Mouse (Mus musculus) lung, postnatal 0 days (tissue): ENCODE results near the gene Dtx2. TPM values are rescaled to one million over a fixed set of nuclear protein-coding genes. Genes with fewer than 3 reads are reported as not detected.
A peak's percentile ranks its signal among the peaks of the same experiment; 100 is the strongest.

Experiments
- ATAC-seq: fragments of 200-750 bp; cut with Nextera tagmentation; 2 replicates; pipeline ENCODE4 v1.8.0; 2017; ENCODE audit warnings: moderate library complexity
- DNase-seq: peaks from one replicate; pipeline ENCODE4 v3.0.0-alpha.2; 2016; ENCODE audit warnings: low spot score
- H3K27ac ChIP-seq: fragments of 300-500 bp; sonication (generic); 2 replicates; pipeline ENCODE4 v1.5.1; 2014; ENCODE audit warnings: antibody characterized with exemption, mild to moderate bottlenecking, low read length, mixed read lengths
- H3K27me3 ChIP-seq: fragments of 300-500 bp; sonication (generic); replicated peaks from 2 replicates; pipeline ENCODE4 v1.6.1; 2014; ENCODE audit warnings: low read length, mixed read lengths; ENCODE audit not compliant: insufficient read depth
- H3K36me3 ChIP-seq: fragments of 300-500 bp; sonication (generic); 2 replicates; pipeline ENCODE4 v1.6.1; 2014; ENCODE audit warnings: low read length, mixed read lengths; ENCODE audit not compliant: insufficient read depth
- H3K4me1 ChIP-seq: fragments of 300-500 bp; sonication (generic); 2 replicates; pipeline ENCODE4 v1.6.1; 2014; ENCODE audit warnings: antibody characterized with exemption, low read depth, low read length, mixed read lengths; ENCODE audit not compliant: insufficient read depth
- H3K4me2 ChIP-seq: fragments of 300-500 bp; sonication (generic); replicated peaks from 2 replicates; pipeline ENCODE4 v1.6.1; 2014; ENCODE audit warnings: low read depth, mild to moderate bottlenecking, low read length, moderate library complexity, mixed read lengths
- H3K4me3 ChIP-seq: fragments of 300-500 bp; sonication (generic); 2 replicates; pipeline ENCODE4 v1.5.1; 2014; ENCODE audit warnings: low read depth, low read length
- H3K9ac ChIP-seq: fragments of 300-500 bp; sonication (generic); replicated peaks from 2 replicates; pipeline ENCODE4 v1.6.1; 2014; ENCODE audit warnings: low read depth, mild to moderate bottlenecking
- H3K9me3 ChIP-seq: fragments of 300-500 bp; sonication (generic); 2 replicates; pipeline ENCODE4 v1.6.1; 2016; ENCODE audit warnings: low read length, mixed read lengths
- CTCF ChIP-seq: IDR thresholded peaks from 2 replicates; pipeline ENCODE4 v1.5.1; 2016; ENCODE audit warnings: antibody characterized with exemption, mild to moderate bottlenecking
- EP300 ChIP-seq: IDR thresholded peaks from 2 replicates; pipeline ENCODE4 v1.6.1; 2016; ENCODE audit warnings: antibody characterized with exemption, mild to moderate bottlenecking, control low read depth
- WGBS: fragments of 180-500 bp; shearing (Covaris S2); extraction: QIAGEN DNeasy Blood & Tissue Kit; methylation state at CpG from one replicate; pipeline ENCODE4 v1.1.7; 2014; 5-methylcytosine and 5-hydroxymethylcytosine counted together
- polyA plus RNA-seq: library from polyadenylated mRNA; unstranded; fragments of >200 nt; fragmentation: Nextera tagmentation; extraction: Ambion mirVana; gene quantifications from 2 replicates; pipeline ENCODE4 v1.2.1, GENCODE M21; 2015

The Dtx2 gene
- polyA plus RNA-seq, 1 experiment from 2014 or later = 21.6 TPM

GRCm38 (mm10) chr5:136051231-136052085 lies 56.9 kb downstream of the Dtx2 start:
- H3K27ac ChIP-seq = peak overlapping the region; percentile 81
- no peak overlapping the region for H3K4me2 ChIP-seq
- no peaks in the 10 kb centered on the region for H3K4me1 ChIP-seq
- H3K9me3 ChIP-seq = no peaks in the 10 kb centered on the region
- 7% methylated on average over 10 of the region's 10 CpGs for WGBS
- H3K27me3 ChIP-seq = no peaks in the 10 kb centered on the region
- H3K9ac ChIP-seq = no peak overlapping the region
- DNase-seq (peak; percentile 90), ATAC-seq (peak; percentile 87)
- no peaks in the 10 kb centered on the region for H3K36me3 ChIP-seq
- TF ChIP-seq CTCF (no peak), EP300 (peak; percentile 74; the same call in 1 of the 2 replicates)
- no peak overlapping the region for H3K4me3 ChIP-seq

- H3K27me3 ChIP-seq = no peaks in the 10 kb centered on the region
- no peak overlapping the region for H3K4me3 ChIP-seq
- TF ChIP-seq CTCF (no peak), EP300 (peak; percentile 86)
- no peak overlapping the region for H3K9ac ChIP-seq
- H3K4me1 ChIP-seq = no peaks in the 10 kb centered on the region
- no peaks in the 10 kb centered on the region for H3K36me3 ChIP-seq
- WGBS = 72% methylated on average over 8 of the region's 8 CpGs
- DNase-seq (peak; percentile 91), ATAC-seq (peak; percentile 82)
- peak overlapping the region; percentile 77 for H3K27ac ChIP-seq
- H3K9me3 ChIP-seq = no peaks in the 10 kb centered on the region
- H3K4me2 ChIP-seq = no peak overlapping the region
Observed at GRCm38 (mm10) chr5:136052861-136053655, 58.5 kb downstream of the Dtx2 start.

GRCm38 (mm10) chr5:136054301-136055077 lies 59.9 kb downstream of the Dtx2 start, which contains the start of gene Upk3bl:
Gene Upk3bl, plus strand, starts transcription at chr5:136054492.
- H3K27me3 ChIP-seq = no peaks in the 10 kb centered on the region
- H3K36me3 ChIP-seq = no peaks in the 10 kb centered on the region
- H3K4me1 ChIP-seq = no peaks in the 10 kb centered on the region
- DNase-seq (peak; percentile 39), ATAC-seq (peak; percentile 20)
- no peak within 1 kb of the TSS for H3K4me2 ChIP-seq
- H3K9ac ChIP-seq = no peak within 1 kb of the TSS
- peak; percentile 72 for TF ChIP-seq EP300
- TF ChIP-seq CTCF = no peak
- 63% methylated on average over 11 of the region's 11 CpGs for WGBS
- H3K4me3 ChIP-seq = no peak within 1 kb of the TSS
- H3K27ac ChIP-seq = peak within 1 kb of the TSS; percentile 77
- no peaks in the 10 kb centered on the region for H3K9me3 ChIP-seq

- H3K4me2 ChIP-seq = no peak overlapping the region
- WGBS = 32% methylated on average over 4 of the region's 4 CpGs
- ATAC-seq (no peak), DNase-seq (no peak)
- H3K9ac ChIP-seq = no peak overlapping the region
- no peak overlapping the region for H3K27ac ChIP-seq
- H3K27me3 ChIP-seq = no peaks in the 10 kb centered on the region; the same call in 1 of the 2 replicates
- no peaks in the 10 kb centered on the region for H3K4me1 ChIP-seq
- no peaks in the 10 kb centered on the region for H3K36me3 ChIP-seq
- TF ChIP-seq EP300 = no peak
- TF ChIP-seq CTCF = peak; percentile 39
- H3K9me3 ChIP-seq = no peaks in the 10 kb centered on the region
- H3K4me3 ChIP-seq = no peak overlapping the region
Observed at GRCm38 (mm10) chr5:136056062-136056461, 61.5 kb downstream of the Dtx2 start.

- no peak for DNase-seq
- Histone ChIP-seq H3K27me3 (no peaks in the 10 kb centered on the region; the same call in 1 of the 2 replicates), H3K9me3 (no peaks in the 10 kb centered on the region), H3K27ac (no peak overlapping the region), H3K4me1 (no peaks in the 10 kb centered on the region), H3K4me2 (no peak overlapping the region), H3K36me3 (no peaks in the 10 kb centered on the region), H3K9ac (no peak overlapping the region), H3K4me3 (no peak overlapping the region)
- TF ChIP-seq EP300 (no peak), CTCF (no peak)
- 18% methylated on average over 8 of the region's 8 CpGs for WGBS
- no peak for ATAC-seq
Observed at GRCm38 (mm10) chr5:136057085-136057484, 62.5 kb downstream of the Dtx2 start.
